Mouse (Mus musculus) spleen, postnatal 14 days (tissue): ENCODE results near the gene AL732309.1.

Experiments used
- DNase-seq, 2 experiments: peaks; one replicate each; pipeline ENCODE4 v3.0.0; 2021 to 2022; ENCODE audit warnings: low spot score in 2 of 2

AL732309.1 gene

DNA sequence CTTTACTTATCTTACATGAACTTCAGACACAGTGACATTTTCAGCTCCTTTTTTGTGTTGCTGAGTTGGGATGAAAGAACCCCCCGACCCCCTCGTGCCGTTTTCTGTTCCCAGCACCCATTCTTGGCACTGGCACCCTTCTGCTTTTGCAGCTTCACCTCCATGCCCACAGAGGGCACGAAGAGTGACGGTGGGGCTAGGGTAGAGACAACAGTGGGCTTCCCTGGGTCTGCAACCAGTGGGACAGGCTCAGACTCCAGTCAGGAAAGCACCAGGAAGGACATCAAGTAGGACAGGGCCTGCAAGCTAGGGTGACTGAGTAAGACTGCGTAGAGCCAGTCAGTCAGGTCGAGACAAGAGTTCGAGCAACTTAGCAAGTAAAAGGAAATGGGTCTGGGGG is 6.4 kb downstream of the AL732309.1 start:
- no peak for DNase-seq

DNA sequence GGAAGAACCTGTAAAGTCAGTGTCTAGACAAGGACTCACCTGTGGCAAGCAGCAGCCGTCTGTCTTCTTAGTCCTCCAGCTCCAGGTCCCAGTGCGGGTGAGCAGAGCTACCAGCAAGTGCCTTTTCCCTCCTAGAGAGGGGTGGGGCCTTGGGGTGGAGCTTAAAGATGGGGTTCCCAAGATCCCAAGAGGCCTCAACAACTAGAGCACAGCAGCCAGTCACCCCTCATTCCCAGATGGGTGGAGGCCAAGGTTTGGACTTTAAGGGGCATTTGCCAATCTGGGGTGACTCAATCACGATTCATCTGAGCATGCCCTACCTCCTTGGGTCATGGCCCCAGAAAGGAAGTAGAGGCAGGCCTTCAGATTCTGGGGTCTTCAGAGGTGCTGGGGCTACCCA is 6.9 kb downstream of the AL732309.1 start:
- DNase-seq, result no peak

DNA sequence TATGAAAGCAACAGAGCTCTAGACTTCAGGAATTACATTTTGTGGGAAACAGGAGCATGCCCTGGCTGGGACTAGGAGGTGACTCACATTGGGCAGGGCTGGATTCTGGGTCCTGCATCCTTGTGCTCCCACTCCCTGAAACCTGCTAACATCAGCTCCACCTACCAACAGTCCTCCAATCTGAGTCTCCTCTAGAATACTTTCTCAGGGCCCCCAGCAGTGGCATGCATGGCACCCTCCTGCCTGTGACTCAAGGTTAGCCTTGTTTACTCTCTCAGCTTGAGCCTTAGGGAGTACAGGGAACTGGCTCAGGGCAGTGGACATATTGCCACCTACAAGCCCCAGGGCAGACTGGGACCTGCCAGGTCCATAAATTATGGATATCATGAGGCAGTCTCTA is 8.6 kb downstream of the AL732309.1 start:
- DNase-seq, result no peak

DNA sequence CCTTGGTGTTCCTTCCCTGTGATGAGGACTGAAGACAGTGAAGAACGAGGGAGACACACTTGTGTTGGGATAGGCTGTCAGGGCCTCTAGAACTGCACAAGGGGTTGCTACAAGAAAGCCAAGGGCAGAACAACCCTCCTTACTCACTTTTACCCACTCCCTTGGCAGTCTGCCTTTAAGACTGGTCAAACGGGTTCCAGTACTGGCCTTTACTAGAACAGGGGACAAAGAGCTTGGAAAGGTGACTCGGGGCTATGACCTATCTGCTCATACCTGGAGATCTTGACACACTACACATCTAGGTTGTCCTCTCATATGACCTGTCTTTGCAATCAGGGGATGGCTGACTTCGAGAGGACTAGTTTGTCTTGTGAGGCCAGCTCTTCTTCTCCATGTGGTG is 9.1 kb downstream of the AL732309.1 start:
- no peak for DNase-seq

DNA sequence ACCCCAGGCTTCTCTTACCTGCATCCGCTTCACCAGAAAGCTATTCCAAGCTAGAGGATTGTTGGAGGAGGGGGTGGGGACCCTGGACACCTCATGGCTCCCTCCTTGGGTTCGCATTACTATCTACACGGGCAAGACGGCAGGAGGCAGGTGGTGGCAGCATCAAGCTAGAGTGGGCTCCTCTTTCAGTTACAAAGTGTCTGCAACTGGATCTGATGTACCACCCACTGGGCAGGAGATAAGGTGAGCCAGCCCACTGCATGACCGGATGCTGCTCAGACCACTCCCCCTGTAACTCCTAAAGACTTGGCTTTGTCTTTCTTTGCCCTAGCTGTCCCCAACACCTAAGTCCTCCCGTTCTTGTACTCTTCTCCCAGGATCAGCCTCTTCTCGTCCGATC is 10.0 kb downstream of the AL732309.1 start, which contains the start of gene Rnf224:
Gene Rnf224, minus strand, starts transcription at position 174 of the 400 bp plus-strand sequence.
- DNase-seq, result no peak

DNA sequence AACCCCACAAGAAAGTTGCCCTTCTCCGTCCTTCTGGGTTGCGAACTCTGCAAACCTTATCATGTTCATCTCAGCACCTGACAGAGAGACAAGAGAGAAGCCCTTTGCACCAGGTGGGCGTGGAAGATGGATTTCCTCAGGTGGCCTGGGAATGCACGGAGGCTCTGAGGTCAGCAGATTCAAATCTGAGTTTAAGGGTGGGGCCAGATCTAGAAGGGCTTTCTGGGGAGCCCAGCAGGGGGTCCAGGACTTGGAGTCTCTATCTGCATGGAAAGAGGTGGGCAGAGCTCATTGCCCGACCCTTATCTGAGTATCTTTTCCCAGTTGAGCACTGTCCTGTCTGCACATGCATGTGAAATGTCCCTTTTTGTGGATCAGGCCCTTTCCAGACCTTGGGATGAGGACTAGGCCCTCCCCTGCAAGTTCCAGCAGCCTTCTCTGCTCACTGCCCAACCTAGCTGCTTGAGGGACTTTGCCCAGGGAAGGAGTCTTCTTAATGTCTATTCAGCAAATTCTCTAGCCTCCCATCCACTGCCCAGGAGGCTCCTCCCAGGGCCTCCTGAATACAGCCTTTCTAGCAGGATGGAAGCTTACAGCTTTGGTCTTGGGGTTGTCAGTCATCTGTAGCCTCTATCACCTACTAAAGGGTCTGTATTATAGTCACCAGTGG is 12.0 kb downstream of the AL732309.1 start:
- no peak for DNase-seq

DNA sequence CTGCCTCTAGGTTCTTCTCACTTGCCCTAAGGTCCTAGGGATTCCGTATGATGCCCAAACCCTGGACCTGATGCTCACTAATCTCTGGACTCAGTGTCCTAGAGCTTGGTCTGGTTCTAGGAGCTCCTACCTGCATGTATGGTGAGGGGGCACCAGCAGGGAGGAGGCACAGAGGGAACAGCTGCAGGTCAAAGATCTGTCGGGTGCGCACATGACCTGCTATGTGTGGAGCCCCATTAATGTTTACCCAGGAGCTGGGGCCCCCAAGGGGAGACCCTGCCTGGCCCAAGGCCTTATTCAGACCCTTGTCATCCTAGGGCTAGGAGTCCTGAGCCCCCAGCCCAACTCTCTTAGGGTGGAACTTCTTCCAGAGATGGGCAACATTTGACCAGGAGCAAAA is 12.6 kb downstream of the AL732309.1 start, which contains the start of gene Slc34a3:
Gene Slc34a3, minus strand, starts transcription at position 315 of the 400 bp plus-strand sequence.
- DNase-seq, result no peak

DNA sequence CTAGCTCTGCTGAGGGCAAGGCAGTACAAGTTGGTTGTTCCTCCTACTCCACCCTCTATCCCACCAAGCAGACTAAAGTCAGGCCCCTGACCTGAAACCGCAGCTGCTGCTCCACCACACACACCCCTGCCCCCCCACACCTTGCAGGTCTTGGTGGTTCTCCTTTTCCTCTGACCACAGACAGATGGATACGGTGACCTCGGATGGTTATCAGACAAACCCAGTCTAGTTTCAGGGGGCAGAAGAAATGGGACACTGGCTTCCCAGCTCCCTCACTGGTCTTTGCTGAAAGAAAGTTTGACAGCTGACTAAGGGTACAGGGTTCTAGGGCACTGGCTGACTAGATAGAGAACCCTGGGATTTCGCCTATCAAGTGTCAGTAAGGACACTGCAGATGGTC is 13.2 kb downstream of the AL732309.1 start:
- DNase-seq, result no peak

DNA sequence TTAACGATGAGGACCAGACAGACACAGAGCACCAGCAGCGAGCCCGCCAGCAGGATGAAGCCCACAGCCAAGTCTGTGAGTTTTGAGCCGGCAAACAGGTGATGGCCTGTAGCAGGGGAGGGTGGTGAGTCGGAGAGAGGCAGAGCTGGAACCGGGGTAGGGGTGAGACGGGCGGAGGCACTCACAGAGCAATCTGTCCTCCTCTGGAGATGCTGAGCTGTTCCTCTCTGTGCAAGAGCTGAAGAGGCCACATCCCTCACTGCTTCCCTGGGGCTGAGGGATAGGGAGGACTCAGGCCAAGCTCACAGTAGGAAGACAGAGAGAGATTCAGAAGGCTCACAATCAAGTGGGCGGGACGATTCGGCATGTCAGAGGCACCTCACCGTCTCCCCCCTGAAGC is 15.6 kb downstream of the AL732309.1 start:
- DNase-seq, result no peak

DNA sequence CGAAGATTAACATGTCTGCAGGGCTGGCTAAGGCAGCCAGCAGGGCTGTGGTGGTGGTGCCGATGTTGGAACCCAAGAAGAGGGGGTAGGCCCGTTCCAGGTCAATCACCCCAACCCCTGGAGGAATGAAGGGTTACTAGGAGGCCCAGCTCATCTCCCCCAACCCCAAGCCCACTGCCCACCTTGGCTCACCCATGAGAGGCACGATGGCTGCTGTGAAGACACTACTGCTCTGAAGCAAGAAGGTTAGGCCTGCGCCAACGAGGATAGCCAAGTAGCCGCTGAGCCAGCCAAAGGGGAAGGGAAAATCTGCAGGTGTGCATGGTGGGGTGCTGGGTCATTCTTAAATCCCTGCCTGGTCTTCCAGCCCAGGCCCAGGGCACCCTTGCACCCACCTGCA is 16.1 kb downstream of the AL732309.1 start:
- DNase-seq, result no peak

DNA sequence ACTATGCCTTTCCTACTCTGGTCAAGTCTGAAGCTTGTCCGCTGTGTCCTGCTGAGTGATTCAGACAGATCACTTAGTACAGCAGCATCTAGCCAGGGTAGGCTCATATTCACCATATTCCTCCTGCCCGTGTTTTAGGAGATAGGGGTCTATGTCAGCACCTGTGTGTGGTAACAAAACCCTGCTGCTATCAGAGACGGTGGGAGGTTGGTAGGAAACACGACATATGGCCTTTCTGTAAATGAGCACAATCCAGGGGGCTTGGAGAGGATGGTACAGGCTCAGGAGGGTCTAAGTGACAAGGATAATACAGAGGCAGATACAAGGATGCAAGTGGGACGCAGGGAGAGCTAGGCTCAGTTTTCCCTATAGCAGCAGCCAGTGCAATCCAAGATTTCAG is 17.1 kb downstream of the AL732309.1 start:
- DNase-seq, result no peak

DNA sequence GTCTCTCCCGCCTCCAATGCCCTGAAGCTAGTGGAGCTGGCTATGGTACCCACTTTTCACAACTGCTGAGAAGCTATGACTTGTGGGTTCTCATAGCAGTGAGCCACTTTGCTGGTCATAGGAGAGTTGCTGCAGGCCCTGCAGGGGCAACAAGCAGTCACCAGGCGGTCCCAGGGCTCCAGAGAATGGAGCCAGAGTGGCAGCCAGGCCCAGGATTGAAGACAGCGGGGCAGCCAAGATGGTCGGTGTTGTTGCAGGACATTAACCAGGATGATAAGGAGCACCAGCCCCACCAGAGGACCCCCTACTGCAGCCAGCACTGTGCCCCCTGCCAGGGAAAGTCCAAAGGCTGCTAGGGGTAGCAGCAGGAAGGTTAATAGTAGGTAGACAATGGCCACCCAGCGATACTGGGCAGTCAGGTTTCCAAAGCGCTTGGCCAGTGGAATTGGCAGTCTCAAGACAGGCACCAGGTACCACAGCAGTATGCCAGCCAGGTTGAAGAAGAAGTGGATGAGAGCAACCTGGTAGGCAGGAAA is 17.6 kb downstream of the AL732309.1 start:
- DNase-seq, result no peak

DNA sequence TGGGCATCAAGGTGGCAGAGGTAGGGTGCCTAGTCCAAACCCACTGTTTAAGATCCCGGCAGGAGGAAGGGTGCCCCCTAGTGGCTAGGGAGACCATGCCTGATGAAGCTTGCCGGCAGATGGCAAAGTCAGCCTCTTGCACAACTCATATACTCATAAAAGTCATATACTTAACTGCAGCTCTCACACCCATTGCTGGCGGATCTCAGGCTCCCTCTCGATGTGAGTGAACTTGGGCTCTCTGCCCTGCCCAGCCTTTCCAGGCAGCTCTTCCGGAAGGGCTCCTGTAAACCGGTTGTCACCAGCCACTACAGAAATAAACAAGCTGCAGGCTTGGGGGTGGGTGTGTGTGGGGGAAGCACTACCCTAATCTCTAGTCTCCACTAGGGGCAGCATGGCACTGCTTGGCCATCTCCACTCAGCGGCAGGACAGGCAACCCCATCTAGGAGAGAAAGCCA is 18.2 kb downstream of the AL732309.1 start:
- peak; percentile 74 to 89 for DNase-seq

DNA sequence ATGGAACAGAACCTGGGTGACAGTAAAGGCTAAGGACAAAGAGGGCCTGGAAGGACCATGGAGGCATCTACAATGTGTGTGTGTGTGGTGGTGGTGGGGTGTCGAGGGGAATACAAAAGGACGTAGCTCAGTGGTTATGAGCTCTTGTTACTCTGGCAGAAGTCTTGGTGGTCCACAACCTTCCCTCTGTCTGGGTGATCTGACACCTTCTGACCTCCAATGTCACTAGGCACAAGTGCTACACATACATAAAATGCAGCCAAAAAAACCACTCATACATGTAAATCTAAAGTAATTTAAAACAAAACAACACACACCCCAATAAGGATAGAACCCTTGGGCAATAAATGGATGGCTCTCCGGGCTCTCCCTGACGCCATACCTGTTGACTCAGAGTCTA is 19.3 kb downstream of the AL732309.1 start:
- no peak for DNase-seq

DNA sequence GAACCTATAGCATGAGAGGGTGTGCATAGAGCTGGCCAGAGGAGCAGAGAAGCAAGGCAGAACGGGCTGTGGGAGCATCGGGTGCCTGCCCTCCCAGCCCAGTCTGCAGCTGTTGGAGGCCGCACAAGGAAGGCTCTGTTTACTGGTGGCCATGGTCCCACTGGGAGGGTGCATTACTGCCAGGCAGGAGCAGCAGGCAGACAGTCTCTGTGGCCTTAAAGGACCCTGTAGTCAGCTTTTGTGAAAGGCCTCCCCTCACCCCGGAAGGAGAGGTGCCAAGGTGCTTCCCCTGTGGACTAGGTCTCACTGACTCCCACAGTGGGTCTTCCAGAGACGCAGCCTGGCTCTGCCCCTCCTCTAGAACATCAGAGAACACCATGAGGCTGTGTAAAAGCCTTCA is 19.8 kb downstream of the AL732309.1 start:
- DNase-seq, result no peak

DNA sequence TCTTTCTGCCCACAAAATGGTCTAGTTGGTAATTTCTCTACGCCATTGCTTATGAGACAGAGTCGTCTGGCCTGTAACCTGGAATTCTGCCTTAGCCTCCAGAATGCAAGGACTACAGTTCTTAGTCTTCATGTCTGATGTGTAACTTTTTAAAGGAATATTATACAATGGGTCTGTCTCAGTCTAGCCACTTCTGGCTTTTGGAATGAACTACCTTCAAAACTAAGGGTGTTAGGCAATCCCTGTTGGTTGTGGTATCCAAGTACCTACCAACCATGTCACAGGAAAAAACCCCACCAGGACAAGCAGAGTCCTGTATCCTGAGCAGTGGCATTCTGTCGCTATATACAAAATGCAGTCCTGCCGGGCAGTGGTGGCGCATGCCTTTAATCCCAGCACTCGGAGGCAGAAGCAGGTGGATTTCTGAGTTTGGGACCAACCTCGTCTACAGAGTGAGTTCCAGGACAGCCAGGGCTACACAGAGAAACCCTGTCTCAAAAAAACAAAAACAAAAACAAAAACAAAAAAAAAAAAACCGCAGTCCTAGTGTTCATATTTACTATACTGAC is 20.8 kb downstream of the AL732309.1 start:
- DNase-seq, result no peak

DNA sequence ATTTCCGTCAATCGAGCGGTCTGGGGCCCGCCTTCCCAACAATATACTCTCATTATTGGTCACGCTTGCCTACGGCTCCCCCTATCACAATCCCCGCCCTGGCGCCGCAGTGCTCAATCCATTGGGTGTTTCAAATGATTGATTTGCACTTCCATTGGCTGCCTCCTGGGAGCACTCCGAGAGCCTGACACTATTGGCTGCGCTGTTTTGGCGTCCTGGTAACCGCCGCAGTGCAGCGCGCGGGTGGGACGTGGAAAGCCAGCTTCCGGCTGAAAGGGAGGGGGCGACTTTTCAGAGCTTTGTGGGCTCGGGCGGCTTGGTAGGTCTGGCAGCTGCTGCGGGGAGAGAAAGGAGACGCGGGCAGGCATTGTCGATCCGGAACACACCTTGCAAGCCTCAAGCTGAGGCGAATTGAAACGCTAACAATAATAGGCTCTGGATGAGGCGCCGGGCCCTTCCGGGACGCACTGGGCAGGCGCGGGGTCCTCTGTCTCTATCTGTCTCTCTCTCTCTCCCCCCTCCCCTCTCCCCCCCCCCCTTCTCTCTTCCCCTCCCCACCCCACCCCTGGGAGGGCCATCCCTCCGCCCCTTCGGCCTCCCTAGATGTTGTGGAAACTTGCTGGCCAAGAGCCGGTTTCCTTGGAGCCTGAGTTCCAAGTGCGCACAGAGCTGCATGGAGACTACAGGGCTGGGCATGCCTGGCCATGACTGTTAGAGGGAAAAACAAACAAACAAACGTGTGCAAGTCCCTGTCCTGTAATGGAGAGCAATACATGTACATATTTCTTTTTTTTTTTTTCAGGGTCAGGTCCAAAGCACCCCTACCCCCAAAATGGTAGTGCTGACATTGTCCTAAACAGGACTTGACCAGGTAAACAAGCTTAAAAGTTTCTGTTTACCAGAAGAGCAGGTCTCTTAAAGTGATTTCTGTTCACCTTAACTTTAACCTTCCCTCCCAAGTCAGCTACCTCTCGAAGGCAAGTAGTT is 21.6 kb downstream of the AL732309.1 start:
- peak; percentile 93 to 95 for DNase-seq

DNA sequence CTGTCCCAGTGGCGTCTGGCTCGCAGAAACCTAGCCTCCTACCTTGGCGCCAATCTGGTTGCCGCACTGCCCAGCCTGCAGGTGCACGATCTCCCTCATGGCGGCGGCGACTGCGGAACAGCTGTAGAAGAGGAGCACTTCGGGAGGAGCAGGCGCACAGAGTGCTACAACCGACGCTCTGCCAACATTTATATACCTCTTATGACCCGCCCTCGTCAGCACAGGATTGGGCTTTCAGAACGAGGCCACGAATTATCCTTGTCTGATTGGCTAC is 22.2 kb downstream of the AL732309.1 start, which contains the start of gene Tubb4b:
Gene Tubb4b, minus strand, starts transcription at position 211 of the 274 bp plus-strand sequence.
- no peak for DNase-seq

DNA sequence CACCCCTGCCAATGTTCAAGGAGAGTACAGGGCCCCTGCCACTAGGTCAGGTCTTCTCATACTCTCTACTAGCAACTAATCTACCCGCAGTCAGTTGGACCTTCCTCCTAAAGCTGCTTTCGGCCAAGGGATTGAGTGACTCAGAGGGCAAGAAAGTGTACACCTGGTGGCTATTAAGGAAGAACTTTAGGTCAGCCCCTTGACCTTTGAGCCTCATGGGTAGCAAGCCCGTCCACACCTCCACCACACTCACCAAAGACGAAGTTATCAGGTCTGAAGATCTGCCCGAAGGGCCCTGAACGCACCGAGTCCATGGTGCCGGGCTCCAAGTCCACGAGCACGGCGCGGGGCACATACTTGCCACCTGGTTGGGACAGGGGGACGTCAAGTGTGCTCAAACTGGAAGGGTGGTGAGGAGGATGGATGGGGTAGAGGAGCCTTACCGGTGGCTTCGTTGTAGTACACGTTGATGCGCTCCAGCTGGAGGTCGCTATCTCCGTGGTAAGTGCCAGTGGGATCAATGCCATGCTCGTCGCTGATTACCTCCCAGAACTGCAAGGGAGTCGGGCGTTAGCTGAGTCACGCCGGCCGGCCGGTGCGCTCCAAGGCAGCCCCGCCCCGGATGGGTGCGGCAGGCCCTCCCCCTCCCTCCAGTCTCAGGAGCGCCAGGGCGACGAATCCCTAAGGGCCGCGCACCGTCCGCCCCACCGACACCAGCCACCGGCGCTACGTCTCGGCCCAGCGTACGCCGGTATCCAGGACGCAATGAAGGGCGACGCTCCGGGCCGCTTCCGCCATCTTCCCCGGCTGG is 22.8 kb downstream of the AL732309.1 start:
- DNase-seq, result peak; percentile 83 to 86

DNA sequence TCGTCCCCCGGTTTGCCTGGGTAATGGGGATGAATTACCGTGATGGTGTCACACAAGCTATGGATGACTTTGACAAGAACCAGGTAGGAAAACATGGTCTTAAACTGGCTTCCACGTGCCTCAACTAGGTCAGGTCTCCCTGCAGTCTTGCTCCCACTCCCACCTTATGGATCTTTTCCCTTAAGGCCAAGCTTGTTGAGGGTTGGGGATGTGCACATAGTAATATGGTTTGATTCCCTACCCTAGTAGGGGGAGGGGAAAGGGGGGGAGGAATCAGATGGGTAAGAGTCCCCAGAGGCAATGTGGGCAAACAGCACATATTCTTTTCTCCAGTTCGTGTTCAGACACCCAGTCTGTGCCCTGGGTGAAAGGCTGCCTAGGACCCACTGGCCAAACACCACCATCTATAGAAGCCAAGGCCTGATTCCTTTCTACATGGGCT is 25.3 kb downstream of the AL732309.1 start:
- DNase-seq, result no peak

DNA sequence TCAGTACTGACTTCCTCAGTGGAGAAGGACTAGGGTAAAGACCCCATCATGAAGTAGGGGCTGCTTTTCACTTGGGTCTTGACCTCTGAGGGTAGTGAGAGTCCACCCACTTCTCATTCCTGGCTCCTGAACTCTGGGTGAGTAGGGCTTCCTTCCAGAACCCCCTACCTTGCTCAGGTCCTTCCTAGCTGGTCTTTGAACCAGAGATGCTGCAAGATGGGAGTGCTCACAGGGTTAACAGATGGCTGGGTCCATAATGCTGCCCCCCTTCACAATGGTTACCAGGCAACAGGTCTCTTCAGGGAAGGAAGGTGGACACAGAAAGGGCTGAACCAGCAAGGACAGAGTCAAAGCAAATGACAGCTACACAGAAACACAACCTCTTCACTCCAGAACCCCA is 28.2 kb downstream of the AL732309.1 start, which contains the start of gene Fam166a:
Gene Fam166a, plus strand, starts transcription at position 301 of the 400 bp plus-strand sequence.
- DNase-seq, result no peak
